Mouse (Mus musculus): ENCODE measurements around the gene Ms4a15.
A peak's percentile ranks its signal among the peaks of the same experiment; 100 is the strongest.

The Ms4a15 gene

DNA sequence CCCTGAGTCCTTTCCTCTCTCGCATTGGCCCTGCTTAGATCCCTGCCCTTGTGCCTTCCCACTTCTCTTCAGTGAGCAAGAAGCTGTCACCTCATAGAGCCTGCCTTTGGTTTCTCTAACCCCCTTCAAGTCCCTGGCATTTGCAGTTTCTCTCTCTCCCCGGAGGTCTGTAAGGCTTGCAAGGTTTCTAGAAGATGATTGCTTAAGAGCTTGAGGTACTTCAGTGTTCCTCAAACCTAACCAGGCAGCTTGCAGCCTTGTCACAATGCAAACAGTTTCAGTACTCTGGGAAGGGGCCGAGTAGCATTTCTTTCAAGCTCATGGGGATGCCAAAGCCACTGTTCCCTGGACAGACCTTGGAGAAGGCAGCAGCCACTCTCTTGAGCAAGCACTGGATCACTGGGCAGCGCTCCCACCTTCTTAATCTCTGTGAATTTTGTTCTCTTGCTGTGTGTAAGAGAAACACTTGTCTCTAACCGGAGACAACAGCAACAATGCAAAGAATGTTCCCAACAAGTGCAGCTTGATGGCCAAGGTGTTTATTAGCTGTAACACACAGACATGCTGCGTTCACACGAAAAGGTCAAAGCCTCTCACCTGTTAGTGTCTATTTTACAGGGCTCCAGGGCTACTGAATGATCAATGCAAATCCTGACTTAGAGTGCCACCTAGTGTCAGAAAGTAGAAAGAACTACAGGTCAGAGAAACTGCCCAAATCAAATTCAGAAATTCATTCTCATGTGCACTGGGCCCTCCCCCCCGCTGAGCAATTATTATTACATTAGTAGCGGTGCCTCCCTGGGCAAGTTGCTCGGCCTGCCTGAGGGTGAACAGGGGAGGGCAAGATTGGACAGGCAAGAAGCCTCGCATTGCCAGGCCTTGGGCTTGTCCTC, 33.7 kb downstream of the Ms4a15 start:
- DNase-seq = peak; percentile 42

DNA sequence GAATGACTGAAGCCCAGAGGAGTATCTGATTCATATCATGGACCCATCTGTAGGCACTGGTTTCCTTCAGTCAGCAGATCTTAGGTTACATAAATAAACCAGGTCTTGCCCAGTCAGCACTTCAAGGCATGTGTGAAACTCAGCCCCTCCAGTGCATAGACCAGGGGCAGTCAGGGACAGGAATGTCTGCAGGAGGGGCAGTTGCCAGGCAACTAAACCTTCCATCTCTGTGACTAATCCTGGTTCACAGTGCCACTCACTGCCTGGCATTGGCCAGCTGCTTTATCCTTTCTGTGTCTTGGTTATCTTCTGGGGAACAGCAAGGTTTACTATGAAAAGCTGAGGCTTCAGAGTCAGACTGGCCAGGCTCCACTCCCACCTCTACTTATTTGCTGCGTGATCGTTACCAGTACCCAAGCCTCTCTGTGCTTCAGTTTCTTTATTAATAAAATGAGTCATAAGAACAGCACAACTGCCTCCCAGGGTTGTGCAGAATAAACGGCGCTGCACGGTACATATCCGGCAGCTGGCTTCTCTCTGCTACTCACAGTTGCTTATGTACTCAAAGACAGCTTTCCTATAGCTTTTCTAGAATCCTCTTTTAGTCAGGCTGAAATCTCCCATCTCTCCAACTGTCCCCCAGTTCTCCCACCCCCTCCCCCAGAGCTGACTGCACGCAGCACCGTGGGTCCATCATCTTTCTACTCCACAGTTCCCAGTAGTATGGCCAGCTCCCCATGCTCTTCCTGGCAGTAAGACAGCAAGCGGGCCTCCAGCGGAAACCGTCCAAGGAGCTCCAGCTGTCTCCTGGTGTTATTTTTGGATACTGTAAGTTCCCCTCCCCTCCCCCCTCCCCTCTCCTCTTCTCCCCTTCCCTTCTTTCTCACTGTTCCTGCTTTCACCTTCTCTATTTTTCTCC, 40.8 kb downstream of the Ms4a15 start:
- no peak for DNase-seq

GRCm38 (mm10) chr19:10949558-10949957, 43.5 kb downstream of the Ms4a15 start:
- no peak for DNase-seq

- peak; percentile 95 for DNase-seq
Observed at GRCm38 (mm10) chr19:10949112-10949511, 43.9 kb downstream of the Ms4a15 start, which contains the start of gene Ccdc86. TSS of gene Ccdc86 (minus strand) at chr19:10949266.

- peak; percentile 45 for DNase-seq
Observed at GRCm38 (mm10) chr19:10948416-10948815, 44.6 kb downstream of the Ms4a15 start.

- DNase-seq = no peak
Observed at GRCm38 (mm10) chr19:10947219-10947618, 45.8 kb downstream of the Ms4a15 start.

- no peak for DNase-seq
Observed at GRCm38 (mm10) chr19:10946506-10946905, 46.5 kb downstream of the Ms4a15 start.

- no peak for DNase-seq
Observed at GRCm38 (mm10) chr19:10943955-10944354, 49.1 kb downstream of the Ms4a15 start.

- DNase-seq = no peak
Observed at GRCm38 (mm10) chr19:10940801-10941457, 52.1 kb downstream of the Ms4a15 start.

- peak; percentile 85 for DNase-seq
Observed at GRCm38 (mm10) chr19:10940097-10940800, 52.8 kb downstream of the Ms4a15 start.

- no peak for DNase-seq
Observed at GRCm38 (mm10) chr19:10938771-10939170, 54.3 kb downstream of the Ms4a15 start.

DNA sequence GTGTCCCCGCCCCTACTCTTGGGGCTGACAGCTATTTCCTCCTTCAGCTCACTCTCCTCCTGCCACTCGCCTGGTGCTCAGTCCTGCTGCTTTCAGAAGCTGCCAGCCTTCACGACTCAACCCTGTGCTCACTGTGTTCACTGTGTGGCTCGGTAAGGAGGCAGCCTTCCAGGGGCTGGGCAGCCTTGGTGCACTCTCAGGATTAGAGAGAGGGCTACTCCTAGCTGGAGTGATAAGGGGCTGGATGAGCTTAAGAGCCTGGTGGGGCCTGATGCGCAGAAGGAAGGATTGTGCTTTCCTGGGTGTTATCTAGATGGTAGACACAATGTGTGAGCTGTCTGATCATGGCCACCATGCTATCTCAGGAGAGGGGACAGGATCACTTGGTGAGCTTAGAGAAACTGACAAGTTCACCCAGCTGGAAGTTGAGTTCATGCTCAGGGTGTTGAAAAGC, 55.9 kb downstream of the Ms4a15 start, which contains the start of gene Ptgdr2:
TSS of gene Ptgdr2 (plus strand) at position 51 of the 454 bp plus-strand sequence.
- no peak for DNase-seq

DNA sequence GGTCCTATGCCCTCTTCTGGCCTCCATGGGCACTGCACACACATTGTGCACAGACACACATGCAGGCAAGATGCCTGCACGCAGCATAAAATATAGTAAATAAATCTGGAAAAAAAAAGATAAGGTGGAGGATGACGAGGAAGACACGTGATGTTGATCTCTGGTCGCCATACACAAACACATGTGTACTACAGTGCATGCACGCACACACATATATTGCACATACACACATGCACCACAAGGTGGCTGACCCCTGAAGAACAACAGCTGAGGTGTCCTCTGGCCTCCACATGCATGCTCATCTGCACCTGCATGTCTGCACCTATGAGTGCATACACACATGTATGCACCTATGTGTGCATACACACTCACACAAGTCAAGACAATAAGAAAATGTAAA, 57.0 kb downstream of the Ms4a15 start:
- no peak for DNase-seq

- DNase-seq = no peak
Observed at GRCm38 (mm10) chr19:10935029-10935428, 58.0 kb downstream of the Ms4a15 start.

DNA sequence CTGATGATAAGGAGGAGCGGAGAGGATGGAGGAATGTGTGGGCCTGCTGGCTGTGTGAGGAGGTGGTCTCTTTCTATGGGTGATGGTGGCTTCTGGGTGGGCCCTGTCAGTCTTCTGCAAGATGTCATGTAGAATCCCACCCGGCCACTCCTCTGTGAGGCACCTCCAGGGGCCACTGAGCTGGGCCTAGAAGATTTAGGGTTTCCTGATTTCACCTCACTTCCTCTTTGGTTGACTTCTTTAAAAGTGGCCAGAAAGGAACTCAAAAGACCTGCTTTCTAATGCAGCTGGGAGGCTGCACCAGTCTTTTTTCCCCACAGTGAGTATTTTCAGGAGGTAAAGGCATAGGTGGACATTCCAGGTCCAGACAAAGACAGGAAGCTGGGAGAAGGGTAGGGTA, 62.4 kb downstream of the Ms4a15 start:
- no peak for DNase-seq
